Mouse (Mus musculus) kidney, embryonic 15.5 days (tissue): Measurements from ENCODE around the gene Fras1. TPM values are rescaled to one million over a fixed set of nuclear protein-coding genes. Genes with fewer than 3 reads are reported as not detected.

Experiments used
- ATAC-seq: fragments of 200-750 bp; cut with Nextera tagmentation; replicated peaks from 2 replicates; pipeline ENCODE4 v1.8.0; 2017; ENCODE audit warnings: moderate TSS enrichment; ENCODE audit not compliant: low FRiP score
- H3K27ac ChIP-seq: fragments of 300-500 bp; sonication (generic); 2 replicates; pipeline ENCODE4 v1.5.1; 2015; ENCODE audit warnings: mild to moderate bottlenecking, inconsistent platforms
- H3K27me3 ChIP-seq: fragments of 300-500 bp; sonication (generic); 2 replicates; pipeline ENCODE4 v1.6.1; 2015; ENCODE audit warnings: inconsistent platforms
- H3K36me3 ChIP-seq: fragments of 300-500 bp; sonication (generic); 2 replicates; pipeline ENCODE4 v1.6.1; 2015; ENCODE audit warnings: inconsistent platforms
- H3K4me1 ChIP-seq: fragments of 300-500 bp; sonication (generic); 2 replicates; pipeline ENCODE4 v1.6.1; 2015; ENCODE audit warnings: inconsistent platforms
- H3K4me2 ChIP-seq: fragments of 300-500 bp; sonication (generic); 2 replicates; pipeline ENCODE4 v1.6.1; 2015; ENCODE audit warnings: moderate library complexity, mild to moderate bottlenecking, inconsistent platforms
- H3K4me3 ChIP-seq: fragments of 300-500 bp; sonication (generic); replicated peaks from 2 replicates; pipeline ENCODE4 v1.5.1; 2015; ENCODE audit warnings: mild to moderate bottlenecking, inconsistent platforms
- H3K9ac ChIP-seq: fragments of 300-500 bp; sonication (generic); 2 replicates; pipeline ENCODE4 v1.6.1; 2015; ENCODE audit warnings: mild to moderate bottlenecking, inconsistent platforms
- H3K9me3 ChIP-seq: fragments of 300-500 bp; sonication (generic); replicated peaks from 2 replicates; pipeline ENCODE4 v1.6.1; 2016; ENCODE audit warnings: inconsistent platforms
- WGBS: fragments of 180-500 bp; shearing (Covaris S2); methylation state at CpG from one replicate; pipeline ENCODE4 v1.1.7; 2015; ENCODE audit warnings: mixed read lengths; 5-methylcytosine and 5-hydroxymethylcytosine counted together
- polyA plus RNA-seq: library from polyadenylated mRNA; unstranded; fragments of >200 nt; fragmentation: Nextera tagmentation; extraction: Ambion mirVana; gene quantifications from 2 replicates; pipeline ENCODE4 v1.2.1, GENCODE M21; 2015

Fras1 gene
- polyA plus RNA-seq, 1 experiment from 2014 or later = 36.4 TPM

- Histone ChIP-seq H3K4me3 (no peak overlapping the region), H3K9me3 (no peaks in the 10 kb centered on the region), H3K36me3 (peaks cover 78% of the 10 kb centered on the region), H3K27me3 (no peaks in the 10 kb centered on the region), H3K4me2 (no peak overlapping the region), H3K4me1 (peaks cover 17% of the 10 kb centered on the region), H3K27ac (peak overlapping the region; percentile 73), H3K9ac (no peak overlapping the region)
- 53% methylated on average over 4 of the region's 4 CpGs for WGBS
- ATAC-seq = no peak
Measured at GRCm38 (mm10) chr5:96712799-96713198, 339.0 kb downstream of the Fras1 start.

GRCm38 (mm10) chr5:96716273-96717034, 342.7 kb downstream of the Fras1 start:
- Histone ChIP-seq H3K4me2 (no peak overlapping the region), H3K4me3 (no peak overlapping the region), H3K9ac (no peak overlapping the region), H3K9me3 (no peaks in the 10 kb centered on the region), H3K27ac (no peak overlapping the region), H3K27me3 (no peaks in the 10 kb centered on the region), H3K4me1 (peaks cover 17% of the 10 kb centered on the region), H3K36me3 (peaks cover 57% of the 10 kb centered on the region)
- ATAC-seq = no peak
- WGBS = 57% methylated on average over 8 of the region's 8 CpGs

- no peaks in the 10 kb centered on the region for H3K27me3 ChIP-seq
- H3K4me2 ChIP-seq = no peak overlapping the region
- 0 out of 2 replicates have a peak, but pooled peaks cover 6% of the 10 kb centered on the region for H3K4me1 ChIP-seq
- no peak overlapping the region for H3K9ac ChIP-seq
- WGBS = 89% methylated on average over 4 of the region's 4 CpGs
- no peak for ATAC-seq
- no peak overlapping the region for H3K4me3 ChIP-seq
- no peak overlapping the region for H3K27ac ChIP-seq
- H3K9me3 ChIP-seq = no peaks in the 10 kb centered on the region
- peaks cover 48% of the 10 kb centered on the region for H3K36me3 ChIP-seq
Measured at GRCm38 (mm10) chr5:96717690-96718089, 343.9 kb downstream of the Fras1 start.

- Histone ChIP-seq H3K9me3 (no peaks in the 10 kb centered on the region), H3K4me3 (no peak overlapping the region), H3K4me2 (no peak overlapping the region), H3K27ac (no peak overlapping the region), H3K36me3 (peaks cover 48% of the 10 kb centered on the region), H3K4me1 (0 out of 2 replicates have a peak, but pooled peaks cover 3% of the 10 kb centered on the region), H3K27me3 (no peaks in the 10 kb centered on the region), H3K9ac (no peak overlapping the region)
- 94% methylated on average over 5 of the region's 5 CpGs for WGBS
- no peak for ATAC-seq
Measured at GRCm38 (mm10) chr5:96718601-96719000, 344.8 kb downstream of the Fras1 start.

- no peak overlapping the region for H3K4me2 ChIP-seq
- H3K27me3 ChIP-seq = no peaks in the 10 kb centered on the region
- H3K36me3 ChIP-seq = peaks cover 42% of the 10 kb centered on the region
- H3K27ac ChIP-seq = no peak overlapping the region
- WGBS = 54% methylated on average over 5 of the region's 5 CpGs
- H3K9ac ChIP-seq = no peak overlapping the region
- no peaks in the 10 kb centered on the region for H3K9me3 ChIP-seq
- peak; percentile 83 for ATAC-seq
- H3K4me3 ChIP-seq = no peak overlapping the region
- 0 out of 2 replicates have a peak, but pooled peaks cover 3% of the 10 kb centered on the region for H3K4me1 ChIP-seq
Measured at GRCm38 (mm10) chr5:96719221-96719620, 345.5 kb downstream of the Fras1 start.

- 73% methylated on average over 3 of the region's 3 CpGs for WGBS
- no peak for ATAC-seq
- H3K4me3 ChIP-seq = no peak overlapping the region
Measured at GRCm38 (mm10) chr5:96722690-96723089, 348.9 kb downstream of the Fras1 start.

GRCm38 (mm10) chr5:96739138-96739878, 365.6 kb downstream of the Fras1 start:
- Histone ChIP-seq H3K4me1 (0 out of 2 replicates have a peak, but pooled peaks cover 4% of the 10 kb centered on the region), H3K4me2 (0 out of 2 replicates have a peak overlapping the region, but pooled peaks have one; percentile 12), H3K9ac (no peak overlapping the region), H3K4me3 (peak overlapping the region; percentile 5; the same call in 1 of the 2 replicates), H3K36me3 (peaks cover 57% of the 10 kb centered on the region), H3K27me3 (no peaks in the 10 kb centered on the region), H3K9me3 (no peaks in the 10 kb centered on the region), H3K27ac (peak overlapping the region; percentile 78)
- WGBS = 81% methylated on average over 15 of the region's 15 CpGs
- peak; percentile 83 for ATAC-seq

More at GRCm38 (mm10) chr5:96722690-96723089, 348.9 kb downstream of the Fras1 start:
- Histone ChIP-seq H3K4me2 (no peak overlapping the region), H3K27me3 (no peaks in the 10 kb centered on the region), H3K4me1 (no peaks in the 10 kb centered on the region), H3K9ac (no peak overlapping the region), H3K9me3 (no peaks in the 10 kb centered on the region), H3K27ac (no peak overlapping the region), H3K36me3 (peaks cover 28% of the 10 kb centered on the region)

GRCm38 (mm10) chr5:96747195-96747984, 373.6 kb downstream of the Fras1 start:
- WGBS = 87% methylated on average over 8 of the region's 8 CpGs
- no peaks in the 10 kb centered on the region for H3K9me3 ChIP-seq
- H3K36me3 ChIP-seq = peaks cover 56% of the 10 kb centered on the region
- ATAC-seq = no peak
- H3K4me2 ChIP-seq = no peak overlapping the region
- no peak overlapping the region for H3K9ac ChIP-seq
- H3K4me1 ChIP-seq = no peaks in the 10 kb centered on the region
- no peak overlapping the region for H3K27ac ChIP-seq
- no peak overlapping the region for H3K4me3 ChIP-seq
- H3K27me3 ChIP-seq = no peaks in the 10 kb centered on the region

GRCm38 (mm10) chr5:96757615-96758014, 383.9 kb downstream of the Fras1 start:
- peak; percentile 84 for ATAC-seq
- 39% methylated on average over 7 of the region's 7 CpGs for WGBS

GRCm38 (mm10) chr5:96762021-96762420, 388.3 kb downstream of the Fras1 start:
- Histone ChIP-seq H3K36me3 (peaks cover 56% of the 10 kb centered on the region), H3K27ac (no peak overlapping the region), H3K4me2 (no peak overlapping the region), H3K4me3 (no peak overlapping the region), H3K27me3 (no peaks in the 10 kb centered on the region), H3K9me3 (no peaks in the 10 kb centered on the region), H3K4me1 (peaks cover 25% of the 10 kb centered on the region), H3K9ac (no peak overlapping the region)
- no peak for ATAC-seq
- 89% methylated on average over 1 of the region's 1 CpGs for WGBS

More at GRCm38 (mm10) chr5:96757615-96758014, 383.9 kb downstream of the Fras1 start:
- Histone ChIP-seq H3K27me3 (no peaks in the 10 kb centered on the region), H3K4me1 (peaks cover 12% of the 10 kb centered on the region; the same call in 1 of the 2 replicates), H3K27ac (peak overlapping the region; percentile 72; the same call in 1 of the 2 replicates), H3K36me3 (peaks cover 63% of the 10 kb centered on the region), H3K4me3 (no peak overlapping the region), H3K9me3 (no peaks in the 10 kb centered on the region), H3K4me2 (no peak overlapping the region), H3K9ac (no peak overlapping the region)

- Histone ChIP-seq H3K27me3 (no peaks in the 10 kb centered on the region), H3K4me2 (no peak overlapping the region), H3K4me3 (no peak overlapping the region), H3K36me3 (peaks cover 54% of the 10 kb centered on the region), H3K9ac (no peak overlapping the region), H3K9me3 (no peaks in the 10 kb centered on the region), H3K4me1 (peaks cover 7% of the 10 kb centered on the region; the same call in 1 of the 2 replicates), H3K27ac (no peak overlapping the region)
- WGBS = 66% methylated on average over 10 of the region's 10 CpGs
- no peak for ATAC-seq
Measured at GRCm38 (mm10) chr5:96768846-96769471, 395.2 kb downstream of the Fras1 start.
